Mouse (Mus musculus) left cerebral cortex, adult 2 months (tissue): ENCODE data around the gene Bcan. TPM values are rescaled to one million over a fixed set of nuclear protein-coding genes. Genes with fewer than 3 reads are reported as not detected.

Experiments
- DNase-seq, 2 experiments: peaks; one replicate each; pipeline ENCODE4 v3.0.0; 2021 to 2022; ENCODE audit warnings: low spot score in 2 of 2, mixed read lengths in 1 of 2; ENCODE audit errors: extremely low spot score in 1 of 2
- H3K27ac ChIP-seq: fragments of 200-600 bp; 2 replicates; pipeline ENCODE4 v1.8.1; 2022
- H3K4me3 ChIP-seq: fragments of 200-600 bp; 2 replicates; pipeline ENCODE4 v1.8.1; 2022
- CTCF ChIP-seq: fragments of 200-600 bp; IDR thresholded peaks from 2 replicates; pipeline ENCODE4 v1.8.1; 2022; ENCODE audit warnings: antibody characterized with exemption, mild to moderate bottlenecking, moderate library complexity
- intact Hi-C: fragments of 180-260 bp; cut with DNase I; formaldehyde crosslinking; loops from one replicate; pipeline ENCODE4 v1.15.1; 2025
- total RNA-seq, 2 experiments: library from RNA; stranded (reverse); gene quantifications; 2 replicates each; pipeline ENCODE4 v1.2.3; 2021

Bcan gene
- total RNA-seq, 2 experiments from 2014 or later: 241 to 256 TPM

- TF ChIP-seq CTCF: no peak
- no peak for DNase-seq
- Histone ChIP-seq H3K4me3 (peak overlapping the region; percentile 31), H3K27ac (no peak overlapping the region)
- intact Hi-C loops: no loop called here
Measured at GRCm38 (mm10) chr3:87947811-87948199, 52.2 kb downstream of the Bcan start.

GRCm38 (mm10) chr3:87947056-87947810 is 52.8 kb downstream of the Bcan start:
- DNase-seq: no peak
- TF ChIP-seq CTCF: no peak; the same call in 1 of the 2 replicates
- H3K4me3 ChIP-seq: peak overlapping the region; percentile 31; the same call in 1 of the 2 replicates
- no peak overlapping the region for H3K27ac ChIP-seq
- intact Hi-C loops: no loop called here

GRCm38 (mm10) chr3:87946541-87946860 is 53.5 kb downstream of the Bcan start:
- H3K4me3 ChIP-seq: no peak overlapping the region
- TF ChIP-seq CTCF: no peak
- no peak overlapping the region for H3K27ac ChIP-seq
- intact Hi-C loops: no loop called here
- DNase-seq: no peak

- intact Hi-C loops: no loop called here
- no peak for TF ChIP-seq CTCF
Measured at GRCm38 (mm10) chr3:87945781-87946540, 54.1 kb downstream of the Bcan start.

GRCm38 (mm10) chr3:87944838-87945600 is 55.0 kb downstream of the Bcan start:
- TF ChIP-seq CTCF: no peak
- no peak overlapping the region for H3K27ac ChIP-seq
- intact Hi-C loops: no loop called here
- no peak overlapping the region for H3K4me3 ChIP-seq
- DNase-seq: no peak

More at GRCm38 (mm10) chr3:87945781-87946540, 54.1 kb downstream of the Bcan start:
- H3K4me3 ChIP-seq: no peak overlapping the region
- no peak overlapping the region for H3K27ac ChIP-seq
- DNase-seq: no peak

- TF ChIP-seq CTCF: no peak
Measured at GRCm38 (mm10) chr3:87943586-87943985, 56.4 kb downstream of the Bcan start.

GRCm38 (mm10) chr3:87942471-87942870 is 57.6 kb downstream of the Bcan start:
- no peak for TF ChIP-seq CTCF
- no peak for DNase-seq
- Histone ChIP-seq H3K4me3 (no peak overlapping the region), H3K27ac (no peak overlapping the region)
- intact Hi-C loops: no loop called here

More at GRCm38 (mm10) chr3:87943586-87943985, 56.4 kb downstream of the Bcan start:
- DNase-seq: no peak
- no peak overlapping the region for H3K4me3 ChIP-seq
- intact Hi-C loops: no loop called here
- H3K27ac ChIP-seq: no peak overlapping the region

GRCm38 (mm10) chr3:87940611-87941010 is 59.4 kb downstream of the Bcan start:
- no peak for DNase-seq
- Histone ChIP-seq H3K27ac (no peak overlapping the region), H3K4me3 (no peak overlapping the region)
- intact Hi-C loops: no loop called here
- TF ChIP-seq CTCF: no peak

Other genes starting within 250 kb of the Bcan start
- gene Ntrk1, start 205.1 kb downstream of the Bcan start, total RNA-seq: under 1 TPM; 0.14 to 0.47 TPM
- gene Insrr, start 203.3 kb downstream of the Bcan start, total RNA-seq: under 1 TPM; 0.54 to 0.72 TPM
- 1 to 10 TPM; 7.8 to 7.9 TPM for gene Pear1, start 175.9 kb downstream of the Bcan start, total RNA-seq
- not detected for gene Sh2d2a, start 153.5 kb downstream of the Bcan start, total RNA-seq
- 10 to 100 TPM; 58.3 to 60.6 TPM for gene Prcc, start 114.6 kb downstream of the Bcan start, total RNA-seq
- 100 to 1,000 TPM; 148 to 151 TPM for gene Hdgf, start 93.9 kb downstream of the Bcan start, total RNA-seq
- gene Mrpl24, start 80.7 kb downstream of the Bcan start, total RNA-seq: 10 to 100 TPM; 52.6 to 55.1 TPM
- 10 to 100 TPM; 15.1 to 15.6 TPM for gene Isg20l2, start 69.9 kb downstream of the Bcan start, total RNA-seq
- 10 to 100 TPM; 22.9 to 24.7 TPM for gene Rrnad1, start 69.5 kb downstream of the Bcan start, total RNA-seq
- 1 to 10 TPM; 4.5 to 8.2 TPM for gene Crabp2, start 51.6 kb downstream of the Bcan start, total RNA-seq
- gene Nes, start 29.2 kb downstream of the Bcan start, total RNA-seq: 1 to 10 TPM; 5.7 to 6.2 TPM
- 10 to 100 TPM; 11.3 to 13.5 TPM for gene Hapln2, start 27.4 kb upstream of the Bcan start, total RNA-seq
- gene Gpatch4, start 42.9 kb upstream of the Bcan start, total RNA-seq: 10 to 100 TPM; 17.5 to 19.1 TPM
- gene Naxe, start 58.3 kb upstream of the Bcan start, total RNA-seq: 10 to 100 TPM; 64.3 to 66.6 TPM
- not detected for gene Ttc24, start 78.1 kb upstream of the Bcan start, total RNA-seq
- gene Iqgap3, start 81.7 kb upstream of the Bcan start, total RNA-seq: under 1 TPM; 0.21 to 0.41 TPM
- gene Mef2d, start 142.1 kb upstream of the Bcan start, total RNA-seq: 100 to 1,000 TPM; 223 to 225 TPM